Comparison of ENCODE assay signal across 8 mouse cellular contexts in the genomic region with DNA sequence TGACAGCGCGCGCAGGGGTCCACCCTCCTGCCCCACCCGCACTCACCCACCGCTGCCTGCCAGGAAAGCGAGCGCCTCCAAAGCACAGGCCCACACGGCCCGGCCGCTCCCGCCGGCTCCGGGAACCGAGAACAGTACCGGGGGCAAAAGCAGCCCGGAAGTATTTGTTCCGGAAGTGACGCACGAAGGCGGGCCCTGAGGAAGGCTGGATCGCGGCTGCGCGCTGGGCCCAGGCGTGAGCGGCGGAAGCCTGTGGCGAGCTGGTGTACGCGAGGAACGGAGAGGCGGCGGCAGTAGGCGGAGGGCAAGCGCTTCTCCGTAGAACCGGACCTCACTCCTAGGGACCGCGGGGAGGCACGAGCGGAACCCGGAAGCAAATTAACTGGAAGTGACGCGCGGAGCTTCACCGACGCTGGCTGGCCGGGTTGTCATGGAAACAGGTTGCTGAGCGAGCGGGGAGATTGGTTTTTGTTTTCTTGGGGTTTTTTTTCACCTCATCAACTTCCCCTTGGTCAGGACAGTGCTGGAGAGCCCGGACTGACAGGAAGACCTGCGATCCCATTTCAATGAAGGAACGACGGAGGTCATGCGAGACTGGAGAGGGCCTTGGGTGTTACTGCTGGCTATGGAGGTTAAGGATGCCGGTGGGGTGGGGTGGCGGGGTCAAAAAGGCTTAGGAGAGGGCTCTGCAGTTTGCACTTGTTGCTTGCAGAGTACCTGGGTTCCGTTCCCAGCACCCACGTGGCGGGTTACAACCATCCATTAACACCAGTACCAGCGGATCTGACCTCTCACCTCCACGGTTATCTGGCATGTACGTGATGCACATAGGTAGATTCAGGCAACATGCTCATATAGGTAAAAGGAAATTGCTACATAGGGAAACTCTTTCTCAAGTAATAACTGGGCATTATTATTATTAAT. TPM values are rescaled to one million over a fixed set of nuclear protein-coding genes. Genes with fewer than 3 reads are reported as not detected.
A peak's percentile ranks its signal among the peaks of the same experiment; 100 is the strongest.
DNase-seq lines count a peak whose midpoint lies in the region; ATAC-seq and TF ChIP-seq lines count a peak whose summit lies in the region.

Spata2 (minus strand) TSS at position 175 of the 924 bp plus-strand sequence.

- H3K27ac ChIP-seq in embryonic facial prominence, embryonic 13.5 days: peak within 1 kb of the TSS; percentile 97
- peak within 1 kb of the TSS; percentile 97 for H3K27ac ChIP-seq in heart, adult 2 months
- H3K27ac ChIP-seq in limb, embryonic 13.5 days: peak within 1 kb of the TSS; percentile 94
- H3K27ac ChIP-seq in midbrain, embryonic 16.5 days (ENCODE audit: low read length): peak within 1 kb of the TSS; percentile 98

- H3K4me3 ChIP-seq in embryonic facial prominence, embryonic 13.5 days: peak within 1 kb of the TSS; percentile 100
- peak within 1 kb of the TSS; percentile 95 for H3K4me3 ChIP-seq in heart, adult 2 months
- peak within 1 kb of the TSS; percentile 100 for H3K4me3 ChIP-seq in limb, embryonic 13.5 days
- H3K4me3 ChIP-seq in midbrain, embryonic 16.5 days (ENCODE audit: low read depth, low read length): peak within 1 kb of the TSS; percentile 100

- 2% methylated on average over 63 of the region's 63 CpGs for WGBS in embryonic facial prominence, embryonic 13.5 days
- 2% methylated on average over 57 of the region's 63 CpGs for WGBS in heart, adult 2 months
- WGBS in limb, embryonic 13.5 days: 1% methylated on average over 63 of the region's 63 CpGs
- WGBS in midbrain, embryonic 16.5 days: 2% methylated on average over 63 of the region's 63 CpGs

- TF ChIP-seq POLR2A in heart, adult 2 months (IDR thresholded peaks at IDR 0.05; ENCODE audit: insufficient read depth, low read depth, low read length): peak; percentile 75

- intact Hi-C loops in heart, adult 2 months (cut with DNase I): no loop called here

- TF ChIP-seq EP300 in heart, adult 2 months (IDR thresholded peaks at IDR 0.05; ENCODE audit: insufficient read depth, low read depth, low read length): no peak

- peaks cover 2% of the 10 kb centered on the region for H3K79me2 ChIP-seq in heart, adult 2 months (replicated peaks; ENCODE audit: control insufficient read depth, insufficient read depth, low read length)

- H3K36me3 ChIP-seq in embryonic facial prominence, embryonic 13.5 days: peaks cover 13% of the 10 kb centered on the region
- no peaks in the 10 kb centered on the region for H3K36me3 ChIP-seq in heart, adult 2 months (ENCODE audit: control insufficient read depth, insufficient read depth, low read length)
- H3K36me3 ChIP-seq in limb, embryonic 13.5 days: peaks cover 14% of the 10 kb centered on the region
- H3K36me3 ChIP-seq in midbrain, embryonic 16.5 days (ENCODE audit: control insufficient read depth, insufficient read depth, low read length): no peaks in the 10 kb centered on the region

- peaks cover 30% of the 10 kb centered on the region for H3K4me1 ChIP-seq in embryonic facial prominence, embryonic 13.5 days
- peaks cover 7% of the 10 kb centered on the region for H3K4me1 ChIP-seq in heart, adult 2 months (ENCODE audit: control insufficient read depth, insufficient read depth, low read length)
- peaks cover 28% of the 10 kb centered on the region for H3K4me1 ChIP-seq in limb, embryonic 13.5 days
- H3K4me1 ChIP-seq in midbrain, embryonic 16.5 days (ENCODE audit: control insufficient read depth, insufficient read depth, low read length): peaks cover 26% of the 10 kb centered on the region

- H3K27me3 ChIP-seq in embryonic facial prominence, embryonic 13.5 days: no peaks in the 10 kb centered on the region
- H3K27me3 ChIP-seq in heart, adult 2 months (ENCODE audit: control insufficient read depth, insufficient read depth, low read length): no peaks in the 10 kb centered on the region
- H3K27me3 ChIP-seq in limb, embryonic 13.5 days: no peaks in the 10 kb centered on the region
- no peaks in the 10 kb centered on the region for H3K27me3 ChIP-seq in midbrain, embryonic 16.5 days (ENCODE audit: control insufficient read depth, insufficient read depth, low read depth, low read length)

- H3K9ac ChIP-seq in embryonic facial prominence, embryonic 13.5 days: peak within 1 kb of the TSS; percentile 97
- H3K9ac ChIP-seq in heart, adult 2 months (ENCODE audit: low read depth, low read length): peak within 1 kb of the TSS; percentile 70
- H3K9ac ChIP-seq in limb, embryonic 13.5 days: peak within 1 kb of the TSS; percentile 95
- peak within 1 kb of the TSS; percentile 94 for H3K9ac ChIP-seq in midbrain, embryonic 16.5 days (ENCODE audit: low read depth, low read length)

- peak; percentile 86 for ATAC-seq in embryonic facial prominence, embryonic 13.5 days (ENCODE audit: insufficient number of reproducible peaks, insufficient read depth, low FRiP score, low TSS enrichment, low read depth)
- peak; percentile 89 for ATAC-seq in limb, embryonic 13.5 days (ENCODE audit: low FRiP score, low read depth)
- ATAC-seq in midbrain, embryonic 16.5 days: peak; percentile 88

- H3K4me2 ChIP-seq in embryonic facial prominence, embryonic 13.5 days: peak within 1 kb of the TSS; percentile 96
- H3K4me2 ChIP-seq in limb, embryonic 13.5 days (replicated peaks): peak within 1 kb of the TSS; percentile 98
- peak within 1 kb of the TSS; percentile 99 for H3K4me2 ChIP-seq in midbrain, embryonic 16.5 days (ENCODE audit: low read length)

- H3K9me3 ChIP-seq in embryonic facial prominence, embryonic 13.5 days: no peaks in the 10 kb centered on the region
- no peaks in the 10 kb centered on the region for H3K9me3 ChIP-seq in limb, embryonic 13.5 days
- no peaks in the 10 kb centered on the region for H3K9me3 ChIP-seq in midbrain, embryonic 16.5 days (replicated peaks; ENCODE audit: control insufficient read depth, low read length, poor library complexity, severe bottlenecking)

- DNase-seq in 3134 (ENCODE audit: extremely low read depth, insufficient read length, low spot score): peak; percentile 95
- DNase-seq in adrenal gland, postnatal 36 days: peak; percentile 95
- peak; percentile 96 to 98 for DNase-seq in heart, adult 2 months
- DNase-seq in kidney, adult 8-10 months: peak; percentile 92 to 93
- DNase-seq in spleen, postnatal 10 days (ENCODE audit: low spot score in 2 of 2): peak; percentile 96

- no peak for TF ChIP-seq CTCF in heart, adult 2 months (IDR thresholded peaks at IDR 0.05)

RNA-seq across cellular contexts. Expression of gene Spata2, which starts in this region (rescaled TPM):
- 10 to 100 TPM; 39.8 to 43.3 TPM for total RNA-seq in adrenal gland, postnatal 36 days (2021)
- polyA plus RNA-seq in embryonic facial prominence, embryonic 13.5 days (2015; fragmentation: Nextera tagmentation; extraction: Ambion mirVana): 15.4 TPM in 2 replicates
- total RNA-seq in heart, adult 2 months (2021): 10 to 100 TPM; 15.4 to 15.6 TPM
- polyA plus RNA-seq in heart, adult 2 months (2012; rRNA removed): 15.5 and 19.7 TPM in 2 replicates
- 13.4 and 14.5 TPM in 2 replicates for polyA plus RNA-seq in limb, embryonic 13.5 days (2015; fragmentation: Nextera tagmentation; extraction: Ambion mirVana)
- polyA plus RNA-seq in midbrain, embryonic 16.5 days (2015; fragmentation: Nextera tagmentation; extraction: Ambion mirVana): 32.2 and 34.4 TPM in 2 replicates

Comparison
In these comparisons a context has a peak if more than half of its experiments do, and no peak if none do; other contexts are left out.
1. Peak in every context shown above with its lines: DNase-seq, ATAC-seq, H3K4me3 ChIP-seq and H3K27ac ChIP-seq.